In genomic region chr17:12868043-12868442, GRCm38 (mm10) we compare ENCODE assay signal across 15 mouse cellular contexts. TPM values are rescaled to one million over a fixed set of nuclear protein-coding genes. Genes with fewer than 3 reads are reported as not detected.
A peak's percentile ranks its signal among the peaks of the same experiment; 100 is the strongest.
DNase-seq lines count a peak whose midpoint lies in the region; ATAC-seq and TF ChIP-seq lines count a peak whose summit lies in the region.
"Had no signal": no experiment of that assay in that cellular context is flagged by ENCODE, and none has a peak within 500 bp of the region (broad histone marks: within the 10 kb centered on the region; RNA-seq: fewer than 3 reads in every experiment).

Mas1 (minus strand) TSS chr17:12868143.

- TF ChIP-seq EP300 in heart, postnatal 0 days (IDR thresholded peaks at IDR 0.05; ENCODE audit: low read depth) = no peak

- H3K9ac ChIP-seq in heart, postnatal 0 days (replicated peaks; ENCODE audit: low read depth, low read length) = no peak within 1 kb of the TSS
- no peak within 1 kb of the TSS for H3K9ac ChIP-seq in embryonic facial prominence, embryonic 13.5 days
- H3K9ac ChIP-seq in midbrain, postnatal 0 days (replicated peaks; ENCODE audit: low read length, poor library complexity, severe bottlenecking) = no peak within 1 kb of the TSS
- H3K9ac ChIP-seq: forebrain, embryonic 15.5 days had no signal

- peaks cover 4% of the 10 kb centered on the region for H3K4me1 ChIP-seq in heart, postnatal 0 days (ENCODE audit: control insufficient read depth, insufficient read depth)
- peaks cover 47% of the 10 kb centered on the region for H3K4me1 ChIP-seq in embryonic facial prominence, embryonic 10.5 days
- peaks cover 49% of the 10 kb centered on the region for H3K4me1 ChIP-seq in embryonic facial prominence, embryonic 13.5 days
- H3K4me1 ChIP-seq in limb, embryonic 10.5 days = peaks cover 48% of the 10 kb centered on the region
- H3K4me1 ChIP-seq in midbrain, postnatal 0 days (ENCODE audit: insufficient read depth, low read length) = no peaks in the 10 kb centered on the region
- H3K4me1 ChIP-seq: forebrain, embryonic 15.5 days had no signal

- H3K9me3 ChIP-seq in heart, postnatal 0 days (replicated peaks; ENCODE audit: control insufficient read depth, low read length) = no peaks in the 10 kb centered on the region
- no peaks in the 10 kb centered on the region for H3K9me3 ChIP-seq in embryonic facial prominence, embryonic 10.5 days
- H3K9me3 ChIP-seq in embryonic facial prominence, embryonic 13.5 days = no peaks in the 10 kb centered on the region
- no peaks in the 10 kb centered on the region for H3K9me3 ChIP-seq in limb, embryonic 10.5 days (replicated peaks)
- no peaks in the 10 kb centered on the region for H3K9me3 ChIP-seq in midbrain, postnatal 0 days (ENCODE audit: low read length)
- H3K9me3 ChIP-seq: forebrain, embryonic 15.5 days had no signal

- no peak for ATAC-seq in heart, postnatal 0 days (ENCODE audit: insufficient read depth, low read depth)
- ATAC-seq in embryonic facial prominence, embryonic 13.5 days (ENCODE audit: insufficient number of reproducible peaks, insufficient read depth, low FRiP score, low TSS enrichment, low read depth) = no peak
- ATAC-seq in midbrain, postnatal 0 days (ENCODE audit: low FRiP score) = no peak
- ATAC-seq: forebrain, embryonic 15.5 days; hindbrain, postnatal 0 days had no signal

- no peak for TF ChIP-seq CTCF in heart, postnatal 0 days (IDR thresholded peaks at IDR 0.05; ENCODE audit: low read depth)
- TF ChIP-seq CTCF in midbrain, postnatal 0 days (IDR thresholded peaks at IDR 0.05) = no peak

- no peak within 1 kb of the TSS for H3K4me3 ChIP-seq in heart, postnatal 0 days (ENCODE audit: low read depth, low read length)
- no peak within 1 kb of the TSS for H3K4me3 ChIP-seq in embryonic facial prominence, embryonic 10.5 days
- no peak within 1 kb of the TSS for H3K4me3 ChIP-seq in embryonic facial prominence, embryonic 13.5 days
- H3K4me3 ChIP-seq in limb, embryonic 10.5 days = no peak within 1 kb of the TSS
- H3K4me3 ChIP-seq in midbrain, postnatal 0 days (ENCODE audit: low read depth, low read length) = no peak within 1 kb of the TSS
- H3K4me3 ChIP-seq: forebrain, embryonic 15.5 days had no signal

- no peak for DNase-seq in heart, postnatal 0 days (ENCODE audit: low spot score)
- DNase-seq in heart, postnatal 10 days = no peak
- no peak for DNase-seq in embryonic facial prominence, embryonic 10.5 days (ENCODE audit: low spot score)
- DNase-seq in limb, embryonic 10.5 days (ENCODE audit: low spot score) = no peak
- no peak for DNase-seq in kidney, postnatal 10 days
- no peak for DNase-seq in midbrain, postnatal 0 days (ENCODE audit: low spot score)
- DNase-seq: adrenal gland, adult 8-10 months; cerebellum, postnatal 10 days; gastrocnemius, postnatal 14 days had no signal

- peak within 1 kb of the TSS; percentile 32 for H3K27ac ChIP-seq in heart, postnatal 0 days (ENCODE audit: low read depth)
- H3K27ac ChIP-seq in embryonic facial prominence, embryonic 10.5 days (replicated peaks) = 0 out of 2 replicates have a peak within 1 kb of the TSS, but pooled peaks have one; percentile 44
- peak within 1 kb of the TSS; percentile 66 for H3K27ac ChIP-seq in embryonic facial prominence, embryonic 13.5 days
- peak within 1 kb of the TSS; percentile 50; the same call in 1 of the 2 replicates for H3K27ac ChIP-seq in limb, embryonic 10.5 days
- H3K27ac ChIP-seq in midbrain, postnatal 0 days (ENCODE audit: low read depth, low read length) = no peak within 1 kb of the TSS
- H3K27ac ChIP-seq: forebrain, embryonic 15.5 days; hindbrain, postnatal 0 days had no signal

- intact Hi-C loops in heart, postnatal 10 days (cut with DNase I) = no loop called here

- WGBS in heart, postnatal 0 days = 44% methylated on average over 2 of the region's 2 CpGs
- 53% methylated on average over 2 of the region's 2 CpGs for WGBS in embryonic facial prominence, embryonic 10.5 days
- WGBS in embryonic facial prominence, embryonic 13.5 days = 26% methylated on average over 2 of the region's 2 CpGs
- WGBS in limb, embryonic 10.5 days = 54% methylated on average over 2 of the region's 2 CpGs
- WGBS in midbrain, postnatal 0 days = 68% methylated on average over 2 of the region's 2 CpGs

- no peaks in the 10 kb centered on the region for H3K36me3 ChIP-seq in heart, postnatal 0 days (replicated peaks; ENCODE audit: control insufficient read depth, insufficient read depth, low read length)
- no peaks in the 10 kb centered on the region for H3K36me3 ChIP-seq in embryonic facial prominence, embryonic 10.5 days (replicated peaks)
- no peaks in the 10 kb centered on the region for H3K36me3 ChIP-seq in embryonic facial prominence, embryonic 13.5 days
- no peaks in the 10 kb centered on the region for H3K36me3 ChIP-seq in limb, embryonic 10.5 days
- no peaks in the 10 kb centered on the region for H3K36me3 ChIP-seq in midbrain, postnatal 0 days (ENCODE audit: insufficient read depth, low read length)
- H3K36me3 ChIP-seq: forebrain, embryonic 15.5 days had no signal

- no peak within 1 kb of the TSS for H3K4me2 ChIP-seq in heart, postnatal 0 days (ENCODE audit: low read depth, low read length)
- no peak within 1 kb of the TSS for H3K4me2 ChIP-seq in embryonic facial prominence, embryonic 13.5 days
- no peak within 1 kb of the TSS for H3K4me2 ChIP-seq in midbrain, postnatal 0 days (ENCODE audit: low read depth, low read length, poor library complexity, severe bottlenecking)
- H3K4me2 ChIP-seq: forebrain, embryonic 15.5 days; liver, embryonic 11.5 days; midbrain, embryonic 11.5 days had no signal

- 0 out of 2 replicates have a peak, but pooled peaks cover 9% of the 10 kb centered on the region for H3K27me3 ChIP-seq in heart, postnatal 0 days (ENCODE audit: control insufficient read depth, insufficient read depth, low read length)
- H3K27me3 ChIP-seq in embryonic facial prominence, embryonic 10.5 days (replicated peaks; ENCODE audit: low read depth, poor library complexity, severe bottlenecking) = peaks cover 13% of the 10 kb centered on the region; the same call in 1 of the 2 replicates
- 0 out of 2 replicates have a peak, but pooled peaks cover 3% of the 10 kb centered on the region for H3K27me3 ChIP-seq in embryonic facial prominence, embryonic 13.5 days
- 0 out of 2 replicates have a peak, but pooled peaks cover 3% of the 10 kb centered on the region for H3K27me3 ChIP-seq in limb, embryonic 10.5 days (ENCODE audit: low read depth, poor library complexity, severe bottlenecking)
- H3K27me3 ChIP-seq in midbrain, postnatal 0 days (ENCODE audit: insufficient read depth, low read length) = no peaks in the 10 kb centered on the region
- H3K27me3 ChIP-seq: forebrain, embryonic 15.5 days had no signal

RNA-seq across cellular contexts. Expression of gene Mas1, which starts in this region (rescaled TPM):
- total RNA-seq in heart, postnatal 0 days (2014; rRNA removed; ENCODE audit: low replicate concordance) = not detected in 2 replicates
- 0.18 and 0.27 TPM in 2 replicates for polyA plus RNA-seq in heart, postnatal 0 days (2015; fragmentation: Nextera tagmentation; extraction: Ambion mirVana)
- under 1 TPM; 0.22 to 0.50 TPM for total RNA-seq in heart, postnatal 10 days (2021)
- 0.44 and 0.72 TPM in 2 replicates for polyA plus RNA-seq in embryonic facial prominence, embryonic 10.5 days (2016; fragmentation: Nextera tagmentation; extraction: Ambion mirVana)
- polyA plus RNA-seq in embryonic facial prominence, embryonic 13.5 days (2015; fragmentation: Nextera tagmentation; extraction: Ambion mirVana) = 1.2 and 2.1 TPM in 2 replicates
- polyA plus RNA-seq in limb, embryonic 10.5 days (2016; fragmentation: Nextera tagmentation; extraction: Ambion mirVana) = 0.73 and 0.93 TPM in 2 replicates
- not detected in 2 replicates for total RNA-seq in midbrain, postnatal 0 days (2014; rRNA removed)
- polyA plus RNA-seq in midbrain, postnatal 0 days (2015; fragmentation: Nextera tagmentation; extraction: Ambion mirVana) = 0.27 TPM in 1 of 2 replicates, not detected in the other
- polyA plus RNA-seq: midbrain, embryonic 11.5 days; small intestine, adult 2 months had no signal
